Mouse (Mus musculus) lung, embryonic 16.5 days (tissue): ENCODE results near the gene Gla. TPM values are rescaled to one million over a fixed set of nuclear protein-coding genes. Genes with fewer than 3 reads are reported as not detected.
"Not testable (repeated sequence)": the region's sequence is repeated elsewhere in the genome, so short reads cannot be mapped to it uniquely, and the experiment has no call there.

Experiments
- ATAC-seq: fragments of 200-750 bp; cut with Nextera tagmentation; 2 replicates; pipeline ENCODE4 v1.8.0; 2017; ENCODE audit warnings: low read depth, mild to moderate bottlenecking, moderate library complexity
- H3K27ac ChIP-seq: fragments of 300-500 bp; sonication (generic); 2 replicates; pipeline ENCODE4 v1.5.1; 2014; ENCODE audit warnings: mild to moderate bottlenecking, control low read depth, low read length
- H3K27me3 ChIP-seq: fragments of 300-500 bp; sonication (generic); 2 replicates; pipeline ENCODE4 v1.6.1; 2014; ENCODE audit warnings: low read depth, low read length, mixed read lengths; ENCODE audit not compliant: control insufficient read depth, insufficient read depth
- H3K36me3 ChIP-seq: fragments of 300-500 bp; sonication (generic); 2 replicates; pipeline ENCODE4 v1.6.1; 2014; ENCODE audit warnings: low read length; ENCODE audit not compliant: control insufficient read depth, insufficient read depth
- H3K4me1 ChIP-seq: fragments of 300-500 bp; sonication (generic); replicated peaks from 2 replicates; pipeline ENCODE4 v1.6.1; 2014; ENCODE audit warnings: low read length, mixed read lengths; ENCODE audit not compliant: control insufficient read depth, insufficient read depth
- H3K4me2 ChIP-seq: fragments of 300-500 bp; sonication (generic); 2 replicates; pipeline ENCODE4 v1.6.1; 2014; ENCODE audit warnings: low read depth, low read length, control low read depth
- H3K4me3 ChIP-seq: fragments of 300-500 bp; sonication (generic); 2 replicates; pipeline ENCODE4 v1.5.1; 2014; ENCODE audit warnings: mild to moderate bottlenecking, low read length, control low read depth
- H3K9ac ChIP-seq: fragments of 300-500 bp; sonication (generic); 2 replicates; pipeline ENCODE4 v1.6.1; 2014; ENCODE audit warnings: low read length, control low read depth
- H3K9me3 ChIP-seq: fragments of 300-500 bp; sonication (generic); 2 replicates; pipeline ENCODE4 v1.6.1; 2016; ENCODE audit warnings: low read length; ENCODE audit not compliant: control insufficient read depth
- WGBS: fragments of 180-500 bp; shearing (Covaris S2); extraction: QIAGEN DNeasy Blood & Tissue Kit; methylation state at CpG from one replicate; pipeline ENCODE4 v1.1.7; 2014; 5-methylcytosine and 5-hydroxymethylcytosine counted together
- polyA plus RNA-seq: library from polyadenylated mRNA; unstranded; fragments of >200 nt; fragmentation: Nextera tagmentation; extraction: Ambion mirVana; gene quantifications from 2 replicates; pipeline ENCODE4 v1.2.1, GENCODE M21; 2015

Gla gene
- polyA plus RNA-seq, 1 experiment from 2014 or later: 6.9 TPM

GRCm38 (mm10) chrX:134541145-134541954, 59.6 kb downstream of the Gla start, which contains the start of gene Timm8a1:
Timm8a1 (minus strand) TSS chrX:134541865.
- H3K27me3 ChIP-seq: no peaks in the 10 kb centered on the region
- WGBS: 12% methylated on average over 38 of the region's 61 CpGs
- H3K9ac ChIP-seq: peak within 1 kb of the TSS; percentile 72
- no peaks in the 10 kb centered on the region for H3K36me3 ChIP-seq
- peaks cover 3% of the 10 kb centered on the region; the same call in 1 of the 2 replicates for H3K4me1 ChIP-seq
- H3K9me3 ChIP-seq: no peaks in the 10 kb centered on the region
- peak within 1 kb of the TSS; percentile 62 for H3K4me2 ChIP-seq
- H3K4me3 ChIP-seq: peak within 1 kb of the TSS; percentile 62
- peak within 1 kb of the TSS; percentile 91 for H3K27ac ChIP-seq
- ATAC-seq: peak; percentile 95

GRCm38 (mm10) chrX:134540414-134541135, 60.4 kb downstream of the Gla start:
- peak overlapping the region; percentile 62 for H3K4me2 ChIP-seq
- ATAC-seq: peak; percentile 39; the same call in 1 of the 2 replicates
- 26% methylated on average over 12 of the region's 12 CpGs for WGBS
- no peak overlapping the region; the same call in 1 of the 2 replicates for H3K27ac ChIP-seq
- H3K9me3 ChIP-seq: no peaks in the 10 kb centered on the region
- H3K4me3 ChIP-seq: peak overlapping the region; percentile 62
- peak overlapping the region; percentile 70 for H3K9ac ChIP-seq
- H3K27me3 ChIP-seq: no peaks in the 10 kb centered on the region
- H3K36me3 ChIP-seq: 0 out of 2 replicates have a peak, but pooled peaks cover 3% of the 10 kb centered on the region
- peaks cover 3% of the 10 kb centered on the region; the same call in 1 of the 2 replicates for H3K4me1 ChIP-seq

- ATAC-seq, H3K4me3 ChIP-seq, H3K27ac ChIP-seq, H3K9ac ChIP-seq, H3K27me3 ChIP-seq, H3K36me3 ChIP-seq, H3K9me3 ChIP-seq, H3K4me1 ChIP-seq, H3K4me2 ChIP-seq: not testable (repeated sequence)
- WGBS: 90% methylated on average over 10 of the region's 10 CpGs
These were observed 61.1 kb downstream of the Gla start for GRCm38 (mm10) chrX:134539795-134540194.

Other genes starting within 250 kb of the Gla start
- 0.40 and 0.41 TPM in 2 replicates for gene Drp2, start 196.6 kb downstream of the Gla start, polyA plus RNA-seq
- not detected in 2 replicates for gene Taf7l, start 124.6 kb downstream of the Gla start, polyA plus RNA-seq
- 58.2 and 58.4 TPM in 2 replicates for gene Timm8a1, start 59.3 kb downstream of the Gla start, polyA plus RNA-seq
- gene Btk, start 17.6 kb downstream of the Gla start, polyA plus RNA-seq: 1.9 and 2.1 TPM in 2 replicates
- gene Rpl36a, start 15.5 kb downstream of the Gla start, polyA plus RNA-seq: 359 and 439 TPM in 2 replicates
- gene Hnrnph2, start 54 bp upstream of the Gla start, polyA plus RNA-seq: 160 and 172 TPM in 2 replicates
- gene Armcx4, start 85.4 kb upstream of the Gla start, polyA plus RNA-seq: 5.0 and 5.3 TPM in 2 replicates
- 52.7 and 54.0 TPM in 2 replicates for gene Armcx1, start 116.8 kb upstream of the Gla start, polyA plus RNA-seq
- gene Armcx6, start 150.3 kb upstream of the Gla start, polyA plus RNA-seq: 17.0 and 19.6 TPM in 2 replicates
- 72.4 and 75.8 TPM in 2 replicates for gene Armcx3, start 155.5 kb upstream of the Gla start, polyA plus RNA-seq
- 64.3 and 70.9 TPM in 2 replicates for gene Armcx2, start 208.1 kb upstream of the Gla start, polyA plus RNA-seq